Comparison of ENCODE assay signal across 24 mouse cellular contexts in the genomic region with DNA sequence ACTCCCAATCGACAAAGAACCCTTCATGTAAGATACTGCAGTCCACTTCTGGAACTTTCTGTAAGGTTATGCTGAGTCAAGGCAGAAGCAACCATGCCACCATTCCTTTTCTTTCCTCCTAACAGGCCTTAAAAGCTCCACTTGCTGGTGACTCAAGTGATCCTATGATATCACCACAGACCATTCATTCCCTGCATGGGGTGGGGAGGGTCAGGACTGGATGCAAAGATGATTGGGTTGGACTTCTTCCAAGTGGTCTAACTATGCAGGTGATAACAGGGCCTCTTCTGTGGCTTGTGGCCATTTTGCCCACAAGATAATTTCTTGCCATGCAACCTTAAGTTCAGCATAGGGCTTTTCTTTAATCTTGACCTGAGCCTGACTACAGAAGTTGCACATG. TPM values are rescaled to one million over a fixed set of nuclear protein-coding genes. Genes with fewer than 3 reads are reported as not detected.
A peak's percentile ranks its signal among the peaks of the same experiment; 100 is the strongest.
DNase-seq lines count a peak whose midpoint lies in the region; ATAC-seq and TF ChIP-seq lines count a peak whose summit lies in the region.
"Had no signal": no experiment of that assay in that cellular context is flagged by ENCODE, and none has a peak within 500 bp of the region (broad histone marks: within the 10 kb centered on the region; RNA-seq: fewer than 3 reads in every experiment).

No protein-coding gene starts in this region.

- no peak overlapping the region for H3K4me3 ChIP-seq in gastrocnemius, adult 2 months
- no peak overlapping the region for H3K4me3 ChIP-seq in liver, embryonic 13.5 days (replicated peaks)
- no peak overlapping the region for H3K4me3 ChIP-seq in liver, embryonic 16.5 days (ENCODE audit: low read depth, low read length)
- H3K4me3 ChIP-seq: forebrain, embryonic 15.5 days; hindbrain, embryonic 10.5 days; limb, embryonic 15.5 days had no signal

- H3K4me1 ChIP-seq in liver, embryonic 13.5 days (replicated peaks), result 0 out of 2 replicates have a peak, but pooled peaks cover 7% of the 10 kb centered on the region
- no peaks in the 10 kb centered on the region for H3K4me1 ChIP-seq in liver, embryonic 16.5 days (ENCODE audit: control insufficient read depth, low read depth, low read length)

- intact Hi-C loops in gastrocnemius, adult 2 months (cut with DNase I), result no loop called here

- no peak overlapping the region for H3K4me2 ChIP-seq in liver, embryonic 13.5 days
- H3K4me2 ChIP-seq in liver, embryonic 16.5 days (ENCODE audit: low read depth, low read length), result no peak overlapping the region
- H3K4me2 ChIP-seq: forebrain, embryonic 15.5 days; limb, embryonic 15.5 days; midbrain, embryonic 11.5 days had no signal

- H3K9me3 ChIP-seq in liver, embryonic 13.5 days (replicated peaks), result no peaks in the 10 kb centered on the region
- H3K9me3 ChIP-seq in liver, embryonic 16.5 days (replicated peaks; ENCODE audit: control insufficient read depth, low read length), result no peaks in the 10 kb centered on the region
- H3K9me3 ChIP-seq: forebrain, embryonic 15.5 days; hindbrain, embryonic 10.5 days; limb, embryonic 15.5 days had no signal

- no peak overlapping the region for H3K9ac ChIP-seq in liver, embryonic 13.5 days
- no peak overlapping the region for H3K9ac ChIP-seq in liver, embryonic 16.5 days (ENCODE audit: low read depth, low read length)
- H3K9ac ChIP-seq: forebrain, embryonic 15.5 days; limb, embryonic 15.5 days had no signal

- 56% methylated on average over 1 of the region's 1 CpGs for WGBS in liver, embryonic 13.5 days (ENCODE audit: insufficient replicate concordance)
- WGBS in liver, embryonic 16.5 days (ENCODE audit: insufficient replicate concordance), result 54% methylated on average over 1 of the region's 1 CpGs

- no peak for TF ChIP-seq CTCF in gastrocnemius, adult 2 months (IDR thresholded peaks at IDR 0.05)

- no peaks in the 10 kb centered on the region for H3K27me3 ChIP-seq in liver, embryonic 13.5 days
- no peaks in the 10 kb centered on the region for H3K27me3 ChIP-seq in liver, embryonic 16.5 days (ENCODE audit: control insufficient read depth, insufficient read depth, low read depth, low read length)
- H3K27me3 ChIP-seq: forebrain, embryonic 15.5 days; limb, embryonic 15.5 days had no signal

- peak; percentile 29; the same call in 1 of the 2 replicates for ATAC-seq in liver, embryonic 13.5 days (ENCODE audit: low read depth)
- peak; percentile 56 for ATAC-seq in liver, embryonic 16.5 days (ENCODE audit: low read depth)
- ATAC-seq: forebrain, embryonic 15.5 days; hindbrain, embryonic 16.5 days; intestine, embryonic 16.5 days had no signal

- no peaks in the 10 kb centered on the region for H3K36me3 ChIP-seq in liver, embryonic 13.5 days
- no peaks in the 10 kb centered on the region for H3K36me3 ChIP-seq in liver, embryonic 16.5 days (ENCODE audit: control insufficient read depth, insufficient read depth)
- H3K36me3 ChIP-seq: forebrain, embryonic 15.5 days; hindbrain, embryonic 10.5 days; limb, embryonic 15.5 days had no signal

- no peak for DNase-seq in gastrocnemius, adult 2 months
- no peak for DNase-seq in gastrocnemius, postnatal 4 days (ENCODE audit: low spot score in 2 of 2)
- no peak for DNase-seq in liver, embryonic 13.5 days
- DNase-seq in liver, result no peak
- DNase-seq in layer of hippocampus, postnatal 14 days (ENCODE audit: low spot score in 2 of 2), result no peak
- no peak for DNase-seq in adrenal gland, postnatal 10 days
- DNase-seq: adrenal gland, adult 2 months; cerebellum, adult 18-20 months; cerebellum, postnatal 36 days; gastrocnemius, postnatal 14 days; heart, adult 18-20 months; kidney, postnatal 4 days; left cerebral cortex, postnatal 4 days; lung, postnatal 4 days; right cerebral cortex, postnatal 4 days; thymus, adult 18-20 months; thymus, postnatal 36 days had no signal

- peak overlapping the region; percentile 89 for H3K27ac ChIP-seq in gastrocnemius, adult 2 months
- no peak overlapping the region for H3K27ac ChIP-seq in liver, embryonic 13.5 days
- no peak overlapping the region for H3K27ac ChIP-seq in liver, embryonic 16.5 days (ENCODE audit: low read length)
- H3K27ac ChIP-seq: forebrain, embryonic 15.5 days; hindbrain, embryonic 10.5 days; limb, embryonic 15.5 days had no signal

RNA-seq across cellular contexts. Expression of gene Pdzrn3, which starts 42.0 kb away (rescaled TPM):
- 100 to 1,000 TPM in 1 of 2 experiments, 10 to 100 TPM in 1; 96.6 to 104 TPM for total RNA-seq in gastrocnemius, adult 2 months (2021)
- 10 to 100 TPM; 45.4 to 48.8 TPM for total RNA-seq in gastrocnemius, postnatal 4 days (2021)
- polyA plus RNA-seq in liver, embryonic 13.5 days (2015; fragmentation: Nextera tagmentation; extraction: Ambion mirVana), result 0.36 and 0.44 TPM in 2 replicates
- 0.41 and 0.54 TPM in 2 replicates for polyA plus RNA-seq in liver, embryonic 16.5 days (2015; fragmentation: Nextera tagmentation; extraction: Ambion mirVana)
- total RNA-seq in layer of hippocampus, postnatal 14 days (2021), result 10 to 100 TPM; 10.5 to 10.7 TPM
- 10 to 100 TPM; 15.7 to 21.4 TPM for total RNA-seq in adrenal gland, postnatal 10 days (2021)
